Mouse (Mus musculus) effector memory CD4-positive, alpha-beta T cell, adult 5 months (primary cell): ENCODE data around the gene Tcea3. TPM values are rescaled to one million over a fixed set of nuclear protein-coding genes. Genes with fewer than 3 reads are reported as not detected.

Experiments
- polyA plus RNA-seq: library from polyadenylated mRNA; unstranded; fragments of 100-300 nt; shearing (Covaris generic); gene quantifications from one replicate; pipeline ENCODE4 v1.2.1, GENCODE M21; 2017

Tcea3 gene
- polyA plus RNA-seq, result not detected

DNA sequence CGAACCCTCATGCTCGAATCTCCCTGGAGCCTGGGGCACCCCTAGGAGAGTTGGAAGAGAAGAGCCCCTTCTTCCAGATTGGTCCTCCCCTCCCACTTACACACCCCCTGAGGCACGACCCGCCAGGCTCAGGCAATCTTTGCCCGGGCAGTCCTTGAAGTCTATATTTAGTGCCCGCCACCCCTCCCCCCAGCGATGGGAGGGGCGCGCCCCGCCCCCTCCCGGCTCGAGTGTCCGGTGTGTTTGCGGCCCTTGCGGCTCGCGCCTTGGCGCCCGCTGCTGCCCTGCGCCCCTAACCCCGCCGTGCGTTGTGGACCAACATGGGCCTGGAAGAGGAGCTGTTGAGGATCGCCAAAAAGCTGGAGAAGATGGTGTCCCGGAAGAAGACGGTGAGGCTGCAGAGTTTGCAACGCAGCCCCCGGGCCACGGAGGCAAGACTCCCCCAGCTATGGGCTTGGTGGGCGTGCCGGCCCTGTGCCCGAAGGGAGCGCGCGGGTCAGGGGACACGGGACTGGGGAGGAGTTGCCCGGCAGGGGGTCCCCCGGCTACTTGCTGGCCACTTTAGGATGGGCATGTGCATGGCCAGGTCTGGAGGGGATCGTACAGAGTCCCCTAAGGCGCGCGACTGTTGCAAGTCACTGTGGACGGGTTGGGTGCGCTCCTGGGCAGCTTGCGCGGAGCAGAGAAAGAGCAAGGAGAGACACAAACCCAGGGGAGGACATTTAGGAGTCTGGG is at the start of gene Tcea3:
TSS of gene Tcea3 (plus strand) at position 1 of the 735 bp plus-strand sequence.

GRCm38 (mm10) chr4:136206033-136206893 is 41.3 kb upstream of the Tcea3 start, which contains the start of gene Asap3:
Gene Asap3 (plus strand): TSS chr4:136206365.

GRCm38 (mm10) chr4:136284455-136284854 is 36.9 kb downstream of the Tcea3 start, which contains the start of gene Zfp46:
Gene Zfp46 (plus strand): TSS chr4:136284683.

DNA sequence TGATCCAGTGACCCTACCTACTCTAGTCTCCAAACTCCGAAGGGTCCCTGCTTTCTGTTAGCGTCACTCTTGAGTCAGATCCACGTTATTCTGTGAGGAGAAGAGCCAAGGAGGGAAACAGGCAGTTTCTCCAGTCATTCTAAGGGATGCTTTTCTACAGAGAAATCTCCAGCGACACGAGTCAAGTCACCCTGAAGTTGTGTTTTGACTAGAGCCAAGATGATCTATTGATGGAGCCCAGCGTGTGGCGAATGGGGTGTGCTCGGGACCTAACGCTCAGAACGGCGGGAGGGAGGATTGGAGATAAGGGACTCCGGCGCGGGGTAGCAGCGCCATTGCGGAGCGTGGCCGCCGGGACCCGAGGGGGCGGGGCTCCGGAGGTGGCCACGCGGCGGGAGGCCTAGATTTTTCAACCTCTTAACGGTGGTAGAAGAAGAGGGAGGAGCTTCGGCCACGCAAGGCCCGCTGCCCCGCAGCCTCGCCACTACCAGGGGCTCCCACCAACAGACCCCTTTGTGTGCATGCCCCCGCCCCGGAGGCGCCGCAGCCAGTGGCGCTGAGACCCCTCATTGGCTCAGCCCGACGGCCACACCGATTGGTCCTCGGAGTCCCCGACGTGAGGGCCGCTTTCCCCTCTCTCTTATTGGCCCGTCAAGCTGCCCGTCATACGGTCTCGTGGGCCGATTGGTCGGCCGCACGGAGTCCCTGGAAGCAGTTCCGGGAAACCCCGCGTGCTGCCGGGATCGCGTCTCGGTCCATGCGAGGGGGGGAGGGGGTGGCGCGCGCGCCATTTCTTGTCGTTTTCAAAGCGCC is 62.9 kb downstream of the Tcea3 start, which contains the start of gene Hnrnpr:
TSS of gene Hnrnpr (plus strand) at position 714 of the 813 bp plus-strand sequence.

Other genes starting within 250 kb of the Tcea3 start
- gene Eloa, start 226.0 kb upstream of the Tcea3 start, polyA plus RNA-seq, result 49.2 TPM
- gene Rpl11, start 194.3 kb upstream of the Tcea3 start, polyA plus RNA-seq, result 280 TPM
- gene Id3, start 104.2 kb upstream of the Tcea3 start, polyA plus RNA-seq, result 15.3 TPM
- 2.2 TPM for gene E2f2, start 75.3 kb upstream of the Tcea3 start, polyA plus RNA-seq
- 0.15 TPM for gene Asap3, start 41.4 kb upstream of the Tcea3 start, polyA plus RNA-seq
- 3.5 TPM for gene Zfp46, start 37.0 kb downstream of the Tcea3 start, polyA plus RNA-seq
- 106 TPM for gene Hnrnpr, start 63.2 kb downstream of the Tcea3 start, polyA plus RNA-seq
- not detected for gene Htr1d, start 175.8 kb downstream of the Tcea3 start, polyA plus RNA-seq
- gene 6030445D17Rik, start 214.5 kb downstream of the Tcea3 start, polyA plus RNA-seq, result not detected
- gene Luzp1, start 222.0 kb downstream of the Tcea3 start, polyA plus RNA-seq, result 23.9 TPM